Mouse (Mus musculus) cortical plate, adult 2 months (tissue): ENCODE measurements around the gene Nub1.

Experiments used
- CTCF ChIP-seq: fragments of 200-500 bp; IDR thresholded peaks from 2 replicates; pipeline ENCODE4 v1.5.1; 2011; ENCODE audit warnings: mild to moderate bottlenecking, control low read depth, low read length; ENCODE audit not compliant: insufficient read depth; ENCODE audit errors: extremely low read depth
- POLR2A ChIP-seq: fragments of 200-500 bp; IDR thresholded peaks from 2 replicates; pipeline ENCODE4 v1.6.1; 2011; ENCODE audit warnings: mild to moderate bottlenecking, low read length, control low read depth; ENCODE audit not compliant: insufficient read depth; ENCODE audit errors: extremely low read depth

DNA sequence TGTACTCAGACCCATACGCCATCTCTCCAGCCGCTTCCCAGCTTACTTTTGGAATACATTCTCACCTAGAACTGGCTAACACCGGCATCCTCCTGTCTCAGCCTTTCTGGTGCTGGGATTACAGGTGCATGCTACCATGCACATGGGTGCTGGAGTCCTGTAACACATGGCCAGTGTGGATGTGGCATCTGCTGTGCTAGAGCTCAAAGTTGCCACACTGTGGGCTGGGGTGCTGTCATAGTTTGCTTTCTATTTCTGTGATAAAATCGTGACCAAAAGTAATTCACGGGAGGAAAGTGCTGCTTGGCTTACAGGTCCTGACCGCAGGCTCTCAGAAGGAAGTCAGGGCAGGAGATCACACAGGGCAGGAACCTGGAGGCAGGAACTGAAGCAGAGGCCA is 30.8 kb upstream of the Nub1 start:
- TF ChIP-seq POLR2A = no peak
- no peak for TF ChIP-seq CTCF
